Mouse (Mus musculus): ENCODE measurements around the gene Olfr763. TPM values are rescaled to one million over a fixed set of nuclear protein-coding genes. Genes with fewer than 3 reads are reported as not detected.
"Not testable (repeated sequence)": the region's sequence is repeated elsewhere in the genome, so short reads cannot be mapped to it uniquely, and the experiment has no call there.

Gene Olfr763
- polyA plus RNA-seq, 2 experiments: not detected

- no peaks in the 10 kb centered on the region for H3K4me1 ChIP-seq (ENCODE audit: control insufficient read depth, insufficient read depth, low read length)
- no peak overlapping the region for H3K9ac ChIP-seq (ENCODE audit: low read depth, low read length, severe bottlenecking)
- no peak for TF ChIP-seq POLR2A (IDR thresholded peaks at IDR 0.05; ENCODE audit: borderline replicate concordance, extremely low read depth, insufficient read depth, insufficient read length)
These were observed 19.6 kb upstream of the Olfr763 start for GRCm38 (mm10) chr10:128990994-128991393.

DNA sequence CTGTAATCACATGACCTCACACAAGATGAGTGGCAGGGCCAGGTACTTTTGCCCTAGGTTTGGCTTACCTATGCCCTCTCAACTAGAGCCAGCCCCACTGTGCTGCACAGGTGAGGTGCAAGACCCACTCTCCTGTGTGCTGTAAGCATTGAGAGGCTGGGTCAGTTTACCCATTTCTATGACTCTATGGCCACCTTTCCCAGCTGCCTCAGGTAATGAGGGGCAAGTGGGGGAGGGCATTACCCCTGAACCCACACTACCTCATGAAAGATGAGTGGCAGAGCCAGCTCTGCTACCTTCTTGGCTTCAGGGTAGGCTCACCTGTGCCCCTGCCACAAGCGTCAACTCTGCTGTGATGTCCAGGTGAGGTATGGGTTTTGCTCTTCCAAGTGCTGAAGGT is 14.8 kb upstream of the Olfr763 start:
- H3K4me1 ChIP-seq (ENCODE audit: control insufficient read depth, insufficient read depth, low read length): no peaks in the 10 kb centered on the region
- H3K9ac ChIP-seq (ENCODE audit: low read depth, low read length, severe bottlenecking): no peak overlapping the region
- TF ChIP-seq POLR2A (IDR thresholded peaks at IDR 0.05; ENCODE audit: borderline replicate concordance, extremely low read depth, insufficient read depth, insufficient read length): no peak
- no peaks in the 10 kb centered on the region for H3K36me3 ChIP-seq (ENCODE audit: control insufficient read depth, insufficient read depth, low read length)
- no peak for ATAC-seq (ENCODE audit: low FRiP score, low read depth)
- 81% methylated on average over 1 of the region's 1 CpGs for WGBS
- no peak overlapping the region for H3K27ac ChIP-seq (replicated peaks; ENCODE audit: low read depth, low read length)
- H3K27me3 ChIP-seq (ENCODE audit: control insufficient read depth, insufficient read depth, low read length): no peaks in the 10 kb centered on the region
- H3K4me3 ChIP-seq (replicated peaks; ENCODE audit: low read length): no peak overlapping the region
- no peak for DNase-seq (ENCODE audit: low spot score)
- H3K9me3 ChIP-seq (ENCODE audit: control insufficient read depth, low read length): no peaks in the 10 kb centered on the region
- no peak overlapping the region for H3K4me2 ChIP-seq (replicated peaks; ENCODE audit: low read depth, low read length, severe bottlenecking)

More at GRCm38 (mm10) chr10:128990994-128991393, 19.6 kb upstream of the Olfr763 start:
- DNase-seq (ENCODE audit: low spot score) (no peak), ATAC-seq (ENCODE audit: low FRiP score, low read depth) (no peak)
- Histone ChIP-seq H3K36me3 (ENCODE audit: control insufficient read depth, insufficient read depth, low read length) (no peaks in the 10 kb centered on the region), H3K4me3 (replicated peaks; ENCODE audit: low read length) (no peak overlapping the region), H3K27me3 (ENCODE audit: control insufficient read depth, insufficient read depth, low read length) (no peaks in the 10 kb centered on the region), H3K9me3 (ENCODE audit: control insufficient read depth, low read length) (no peaks in the 10 kb centered on the region), H3K4me2 (replicated peaks; ENCODE audit: low read depth, low read length, severe bottlenecking) (no peak overlapping the region), H3K27ac (replicated peaks; ENCODE audit: low read depth, low read length) (no peak overlapping the region)

DNA sequence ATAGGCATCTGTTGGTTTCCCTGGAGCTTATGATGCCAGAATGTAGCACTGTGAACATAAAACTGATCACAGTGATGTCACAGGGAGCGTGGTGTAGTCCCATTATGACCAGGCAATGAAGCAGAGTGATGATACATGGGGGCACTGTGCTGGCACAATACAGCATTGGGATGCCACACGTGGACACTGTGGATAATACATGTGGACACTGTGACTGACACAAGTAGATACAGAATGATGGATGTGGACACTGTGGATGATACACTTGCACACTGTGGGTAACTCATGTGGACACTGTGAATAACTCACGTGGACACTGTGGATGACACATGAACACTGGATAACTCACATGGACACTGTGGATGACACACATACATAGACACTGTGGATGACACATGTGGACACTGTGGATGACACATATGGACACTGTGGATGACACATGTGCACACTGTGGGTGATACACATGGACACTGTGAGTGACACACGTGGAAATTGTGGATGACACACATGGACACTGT is 14.0 kb upstream of the Olfr763 start:
- no peak for TF ChIP-seq POLR2A (IDR thresholded peaks at IDR 0.05; ENCODE audit: borderline replicate concordance, extremely low read depth, insufficient read depth, insufficient read length)
- Histone ChIP-seq H3K9me3 (ENCODE audit: control insufficient read depth, low read length) (no peaks in the 10 kb centered on the region), H3K27ac (replicated peaks; ENCODE audit: low read depth, low read length) (no peak overlapping the region), H3K4me3 (replicated peaks; ENCODE audit: low read length) (no peak overlapping the region), H3K36me3 (ENCODE audit: control insufficient read depth, insufficient read depth, low read length) (no peaks in the 10 kb centered on the region), H3K9ac (ENCODE audit: low read depth, low read length, severe bottlenecking) (no peak overlapping the region), H3K4me1 (ENCODE audit: control insufficient read depth, insufficient read depth, low read length) (no peaks in the 10 kb centered on the region), H3K27me3 (ENCODE audit: control insufficient read depth, insufficient read depth, low read length) (no peaks in the 10 kb centered on the region), H3K4me2 (replicated peaks; ENCODE audit: low read depth, low read length, severe bottlenecking) (no peak overlapping the region)
- no peak for DNase-seq (ENCODE audit: low spot score)
- 82% methylated on average over 4 of the region's 4 CpGs for WGBS
- ATAC-seq (ENCODE audit: low FRiP score, low read depth): no peak

- DNase-seq (ENCODE audit: low spot score): no peak
- H3K4me3 ChIP-seq (replicated peaks; ENCODE audit: low read length): no peak overlapping the region
- no peak overlapping the region for H3K9ac ChIP-seq (ENCODE audit: low read depth, low read length, severe bottlenecking)
- 76% methylated on average over 14 of the region's 14 CpGs for WGBS
- H3K9me3 ChIP-seq (ENCODE audit: control insufficient read depth, low read length): no peaks in the 10 kb centered on the region
- no peak for TF ChIP-seq POLR2A (IDR thresholded peaks at IDR 0.05; ENCODE audit: borderline replicate concordance, extremely low read depth, insufficient read depth, insufficient read length)
- no peak for ATAC-seq (ENCODE audit: low FRiP score, low read depth)
- no peak overlapping the region for H3K27ac ChIP-seq (replicated peaks; ENCODE audit: low read depth, low read length)
- no peaks in the 10 kb centered on the region for H3K27me3 ChIP-seq (ENCODE audit: control insufficient read depth, insufficient read depth, low read length)
- no peaks in the 10 kb centered on the region for H3K36me3 ChIP-seq (ENCODE audit: control insufficient read depth, insufficient read depth, low read length)
- no peak overlapping the region for H3K4me2 ChIP-seq (replicated peaks; ENCODE audit: low read depth, low read length, severe bottlenecking)
- no peaks in the 10 kb centered on the region for H3K4me1 ChIP-seq (ENCODE audit: control insufficient read depth, insufficient read depth, low read length)
These were observed 6.3 kb upstream of the Olfr763 start for GRCm38 (mm10) chr10:129004032-129004920.

GRCm38 (mm10) chr10:129011511-129011910 is 920 bp downstream of the Olfr763 start:
- H3K4me1 ChIP-seq (ENCODE audit: control insufficient read depth, insufficient read depth, low read length); H3K4me2 ChIP-seq (replicated peaks; ENCODE audit: low read depth, low read length, severe bottlenecking); H3K36me3 ChIP-seq (ENCODE audit: control insufficient read depth, insufficient read depth, low read length); H3K9ac ChIP-seq (ENCODE audit: low read depth, low read length, severe bottlenecking); H3K9me3 ChIP-seq (ENCODE audit: control insufficient read depth, low read length); H3K27ac ChIP-seq (replicated peaks; ENCODE audit: low read depth, low read length); H3K27me3 ChIP-seq (ENCODE audit: control insufficient read depth, insufficient read depth, low read length); DNase-seq (ENCODE audit: low spot score); ATAC-seq (ENCODE audit: low FRiP score, low read depth); H3K4me3 ChIP-seq (replicated peaks; ENCODE audit: low read length): not testable (repeated sequence)
- 72% methylated on average over 2 of the region's 5 CpGs for WGBS
